Mouse (Mus musculus): Measurements from ENCODE around the gene Kifc3. TPM values are rescaled to one million over a fixed set of nuclear protein-coding genes. Genes with fewer than 3 reads are reported as not detected.
A peak's percentile ranks its signal among the peaks of the same experiment; 100 is the strongest.

Kifc3 gene
- polyA plus RNA-seq, 1 experiment, result 15.9 TPM

- no peaks in the 10 kb centered on the region for H3K4me1 ChIP-seq (ENCODE audit: control insufficient read depth, insufficient read depth, low read length)
- no peak overlapping the region for H3K4me3 ChIP-seq (ENCODE audit: insufficient read depth, low read length)
- H3K27ac ChIP-seq (ENCODE audit: insufficient read depth, low read depth, low read length), result no peak overlapping the region
- no peak for TF ChIP-seq CTCF (IDR thresholded peaks at IDR 0.05; ENCODE audit: low read depth, low read length)
- no peak for TF ChIP-seq POLR2A (IDR thresholded peaks at IDR 0.05; ENCODE audit: borderline replicate concordance, low read depth, low read length)
Measured at GRCm38 (mm10) chr8:95227151-95227468, 24.5 kb upstream of the Kifc3 start.

GRCm38 (mm10) chr8:95226251-95227150 is 23.9 kb upstream of the Kifc3 start:
- TF ChIP-seq POLR2A (IDR thresholded peaks at IDR 0.05; ENCODE audit: borderline replicate concordance, low read depth, low read length) (no peak), CTCF (IDR thresholded peaks at IDR 0.05; ENCODE audit: low read depth, low read length) (no peak)
- H3K4me3 ChIP-seq (ENCODE audit: insufficient read depth, low read length), result no peak overlapping the region
- no peaks in the 10 kb centered on the region for H3K4me1 ChIP-seq (ENCODE audit: control insufficient read depth, insufficient read depth, low read length)
- H3K27ac ChIP-seq (ENCODE audit: insufficient read depth, low read depth, low read length), result no peak overlapping the region

- Histone ChIP-seq H3K4me1 (ENCODE audit: control insufficient read depth, insufficient read depth, low read length) (no peaks in the 10 kb centered on the region), H3K27ac (ENCODE audit: insufficient read depth, low read depth, low read length) (no peak overlapping the region), H3K4me3 (ENCODE audit: insufficient read depth, low read length) (no peak overlapping the region)
- TF ChIP-seq POLR2A (IDR thresholded peaks at IDR 0.05; ENCODE audit: borderline replicate concordance, low read depth, low read length) (no peak), CTCF (IDR thresholded peaks at IDR 0.05; ENCODE audit: low read depth, low read length) (no peak)
Measured at GRCm38 (mm10) chr8:95223969-95224368, 21.4 kb upstream of the Kifc3 start.

GRCm38 (mm10) chr8:95221045-95221444 is 18.4 kb upstream of the Kifc3 start:
- H3K27ac ChIP-seq (ENCODE audit: insufficient read depth, low read depth, low read length), result no peak overlapping the region
- H3K4me1 ChIP-seq (ENCODE audit: control insufficient read depth, insufficient read depth, low read length), result no peaks in the 10 kb centered on the region
- no peak overlapping the region for H3K4me3 ChIP-seq (ENCODE audit: insufficient read depth, low read length)

GRCm38 (mm10) chr8:95220571-95220998 is 18.0 kb upstream of the Kifc3 start:
- H3K27ac ChIP-seq (ENCODE audit: insufficient read depth, low read depth, low read length), result no peak overlapping the region
- TF ChIP-seq POLR2A (IDR thresholded peaks at IDR 0.05; ENCODE audit: borderline replicate concordance, low read depth, low read length) (no peak), CTCF (IDR thresholded peaks at IDR 0.05; ENCODE audit: low read depth, low read length) (no peak)
- H3K4me1 ChIP-seq (ENCODE audit: control insufficient read depth, insufficient read depth, low read length), result no peaks in the 10 kb centered on the region
- H3K4me3 ChIP-seq (ENCODE audit: insufficient read depth, low read length), result no peak overlapping the region

More at GRCm38 (mm10) chr8:95221045-95221444, 18.4 kb upstream of the Kifc3 start:
- no peak for TF ChIP-seq CTCF (IDR thresholded peaks at IDR 0.05; ENCODE audit: low read depth, low read length)
- TF ChIP-seq POLR2A (IDR thresholded peaks at IDR 0.05; ENCODE audit: borderline replicate concordance, low read depth, low read length), result no peak

GRCm38 (mm10) chr8:95219623-95220022 is 17.0 kb upstream of the Kifc3 start:
- H3K27ac ChIP-seq (ENCODE audit: insufficient read depth, low read depth, low read length), result no peak overlapping the region
- H3K4me3 ChIP-seq (ENCODE audit: insufficient read depth, low read length), result no peak overlapping the region
- no peak for TF ChIP-seq POLR2A (IDR thresholded peaks at IDR 0.05; ENCODE audit: borderline replicate concordance, low read depth, low read length)

GRCm38 (mm10) chr8:95215709-95216360 is 13.2 kb upstream of the Kifc3 start:
- H3K4me1 ChIP-seq (ENCODE audit: control insufficient read depth, insufficient read depth, low read length), result no peaks in the 10 kb centered on the region
- no peak for TF ChIP-seq POLR2A (IDR thresholded peaks at IDR 0.05; ENCODE audit: borderline replicate concordance, low read depth, low read length)
- TF ChIP-seq CTCF (IDR thresholded peaks at IDR 0.05; ENCODE audit: low read depth, low read length), result no peak
- no peak overlapping the region for H3K27ac ChIP-seq (ENCODE audit: insufficient read depth, low read depth, low read length)
- H3K4me3 ChIP-seq (ENCODE audit: insufficient read depth, low read length), result no peak overlapping the region

More at GRCm38 (mm10) chr8:95219623-95220022, 17.0 kb upstream of the Kifc3 start:
- no peaks in the 10 kb centered on the region for H3K4me1 ChIP-seq (ENCODE audit: control insufficient read depth, insufficient read depth, low read length)

- H3K4me3 ChIP-seq (ENCODE audit: insufficient read depth, low read length), result peak overlapping the region; percentile 19; the same call in 1 of the 2 replicates
- TF ChIP-seq CTCF (IDR thresholded peaks at IDR 0.05; ENCODE audit: low read depth, low read length) (no peak), POLR2A (IDR thresholded peaks at IDR 0.05; ENCODE audit: borderline replicate concordance, low read depth, low read length) (no peak)
- no peak overlapping the region for H3K27ac ChIP-seq (ENCODE audit: insufficient read depth, low read depth, low read length)
- H3K4me1 ChIP-seq (ENCODE audit: control insufficient read depth, insufficient read depth, low read length), result peaks cover 12% of the 10 kb centered on the region
Measured at GRCm38 (mm10) chr8:95209924-95210323, 7.3 kb upstream of the Kifc3 start.

GRCm38 (mm10) chr8:95205946-95206345 is 3.3 kb upstream of the Kifc3 start:
- H3K4me3 ChIP-seq (ENCODE audit: insufficient read depth, low read length), result no peak overlapping the region
- TF ChIP-seq POLR2A (IDR thresholded peaks at IDR 0.05; ENCODE audit: borderline replicate concordance, low read depth, low read length) (no peak), CTCF (IDR thresholded peaks at IDR 0.05; ENCODE audit: low read depth, low read length) (no peak)
- H3K4me1 ChIP-seq (ENCODE audit: control insufficient read depth, insufficient read depth, low read length), result peaks cover 12% of the 10 kb centered on the region
- no peak overlapping the region for H3K27ac ChIP-seq (ENCODE audit: insufficient read depth, low read depth, low read length)

- H3K4me1 ChIP-seq (ENCODE audit: control insufficient read depth, insufficient read depth, low read length), result no peaks in the 10 kb centered on the region
- no peak overlapping the region for H3K4me3 ChIP-seq (ENCODE audit: insufficient read depth, low read length)
- H3K27ac ChIP-seq (ENCODE audit: insufficient read depth, low read depth, low read length), result no peak overlapping the region
- TF ChIP-seq CTCF (IDR thresholded peaks at IDR 0.05; ENCODE audit: low read depth, low read length), result peak; percentile 95
- TF ChIP-seq POLR2A (IDR thresholded peaks at IDR 0.05; ENCODE audit: borderline replicate concordance, low read depth, low read length), result no peak
Measured at GRCm38 (mm10) chr8:95204039-95204380, 1.4 kb upstream of the Kifc3 start.

All from bone marrow macrophage, adult 2 months (primary cell).